Mouse (Mus musculus): ENCODE data around the gene Wdr78. TPM values are rescaled to one million over a fixed set of nuclear protein-coding genes. Genes with fewer than 3 reads are reported as not detected.

Gene Wdr78
- polyA plus RNA-seq, 1 experiment from 2014 or later: 4.6 TPM

DNA sequence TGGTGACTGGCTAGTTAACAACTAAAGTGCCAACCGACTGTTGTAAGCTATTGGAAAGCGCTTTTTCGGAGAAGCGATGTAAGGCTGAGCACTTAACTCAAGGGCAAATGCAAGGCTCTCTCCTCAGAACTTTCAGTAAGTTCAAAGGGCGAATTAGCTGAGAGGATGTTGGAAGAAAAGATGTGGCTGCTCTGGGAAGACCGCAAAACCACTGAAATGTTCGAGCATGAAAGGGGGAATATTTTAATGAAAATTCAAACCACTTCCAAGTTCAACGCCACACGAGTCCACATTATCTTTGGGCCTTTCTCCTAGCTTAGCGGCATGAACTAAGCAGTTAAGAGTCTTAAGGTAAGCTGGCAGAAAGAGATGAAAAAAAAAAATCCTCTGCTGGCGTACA, 953 bp downstream of the Wdr78 start:
- DNase-seq (ENCODE audit: low spot score): no peak
- no peaks in the 10 kb centered on the region for H3K9me3 ChIP-seq
- 17% methylated on average over 11 of the region's 11 CpGs for WGBS
- H3K4me1 ChIP-seq (replicated peaks): peaks cover 33% of the 10 kb centered on the region
- H3K4me3 ChIP-seq: peak overlapping the region; percentile 86
- peak overlapping the region; percentile 99 for H3K27ac ChIP-seq
- H3K36me3 ChIP-seq: peaks cover 31% of the 10 kb centered on the region
- H3K27me3 ChIP-seq (ENCODE audit: insufficient read depth, poor library complexity, severe bottlenecking): no peaks in the 10 kb centered on the region

- H3K36me3 ChIP-seq: peaks cover 36% of the 10 kb centered on the region
- H3K4me3 ChIP-seq: peak overlapping the region; percentile 86
- no peaks in the 10 kb centered on the region for H3K9me3 ChIP-seq
- peaks cover 33% of the 10 kb centered on the region for H3K4me1 ChIP-seq (replicated peaks)
- 78% methylated on average over 7 of the region's 7 CpGs for WGBS
- DNase-seq (ENCODE audit: low spot score): no peak
- no peak overlapping the region for H3K27ac ChIP-seq
- no peaks in the 10 kb centered on the region for H3K27me3 ChIP-seq (ENCODE audit: insufficient read depth, poor library complexity, severe bottlenecking)
Observed at GRCm38 (mm10) chr4:103112651-103113050, 1.7 kb downstream of the Wdr78 start.

DNA sequence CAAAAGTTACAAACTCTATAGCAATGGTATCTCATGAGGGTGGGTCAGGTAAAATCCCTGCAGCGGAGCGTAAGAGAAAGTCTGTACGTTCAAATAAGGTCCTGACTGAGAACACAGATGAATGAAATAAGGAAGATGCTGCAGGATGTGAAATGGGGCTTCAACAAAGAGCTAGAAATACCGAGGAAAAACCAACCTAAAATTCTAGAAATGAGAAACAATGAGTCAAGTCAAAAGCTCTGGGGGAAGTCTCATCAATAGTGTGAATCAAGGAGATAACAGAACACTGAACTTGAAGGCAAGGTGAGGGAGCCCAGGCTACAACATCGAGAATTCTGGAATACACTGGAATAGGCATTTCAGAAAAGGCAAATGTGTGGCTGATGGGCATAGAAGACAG, 15.8 kb downstream of the Wdr78 start:
- 93% methylated on average over 5 of the region's 5 CpGs for WGBS
- Histone ChIP-seq H3K36me3 (peaks cover 6% of the 10 kb centered on the region; the same call in 1 of the 2 replicates), H3K4me1 (replicated peaks) (no peaks in the 10 kb centered on the region), H3K9me3 (no peaks in the 10 kb centered on the region), H3K4me3 (no peak overlapping the region), H3K27me3 (ENCODE audit: insufficient read depth, poor library complexity, severe bottlenecking) (no peaks in the 10 kb centered on the region), H3K27ac (no peak overlapping the region)
- DNase-seq (ENCODE audit: low spot score): no peak

GRCm38 (mm10) chr4:103095921-103096320, 18.4 kb downstream of the Wdr78 start:
- Histone ChIP-seq H3K4me3 (no peak overlapping the region), H3K27me3 (ENCODE audit: insufficient read depth, poor library complexity, severe bottlenecking) (no peaks in the 10 kb centered on the region), H3K4me1 (replicated peaks) (no peaks in the 10 kb centered on the region), H3K9me3 (no peaks in the 10 kb centered on the region), H3K36me3 (no peaks in the 10 kb centered on the region), H3K27ac (no peak overlapping the region)
- WGBS: 88% methylated on average over 8 of the region's 8 CpGs
- no peak for DNase-seq (ENCODE audit: low spot score)

DNA sequence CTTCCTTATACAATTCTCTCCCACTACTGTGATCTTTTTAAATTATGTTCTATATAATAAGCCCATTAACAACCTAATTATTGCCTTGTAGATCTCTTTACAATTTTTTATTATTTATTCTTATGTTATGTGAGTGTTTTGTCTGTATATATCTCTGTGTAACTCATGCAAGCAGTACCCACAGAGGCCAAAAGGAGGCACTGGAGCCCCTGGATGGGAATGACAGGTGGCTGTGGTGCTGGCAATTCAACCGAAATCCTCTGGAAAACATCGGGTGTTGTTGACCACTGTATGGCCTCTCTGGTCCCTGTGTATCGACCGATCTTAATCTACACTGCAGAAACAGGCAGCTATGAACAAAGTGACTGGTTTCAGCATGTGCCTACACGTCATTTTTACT, 29.1 kb downstream of the Wdr78 start:
- no peak for DNase-seq (ENCODE audit: low spot score)
- no peaks in the 10 kb centered on the region for H3K4me1 ChIP-seq (replicated peaks)
- 91% methylated on average over 5 of the region's 5 CpGs for WGBS
- no peak overlapping the region for H3K4me3 ChIP-seq
- peaks cover 17% of the 10 kb centered on the region; the same call in 1 of the 2 replicates for H3K36me3 ChIP-seq
- no peaks in the 10 kb centered on the region for H3K27me3 ChIP-seq (ENCODE audit: insufficient read depth, poor library complexity, severe bottlenecking)
- H3K27ac ChIP-seq: no peak overlapping the region
- H3K9me3 ChIP-seq: no peaks in the 10 kb centered on the region

DNA sequence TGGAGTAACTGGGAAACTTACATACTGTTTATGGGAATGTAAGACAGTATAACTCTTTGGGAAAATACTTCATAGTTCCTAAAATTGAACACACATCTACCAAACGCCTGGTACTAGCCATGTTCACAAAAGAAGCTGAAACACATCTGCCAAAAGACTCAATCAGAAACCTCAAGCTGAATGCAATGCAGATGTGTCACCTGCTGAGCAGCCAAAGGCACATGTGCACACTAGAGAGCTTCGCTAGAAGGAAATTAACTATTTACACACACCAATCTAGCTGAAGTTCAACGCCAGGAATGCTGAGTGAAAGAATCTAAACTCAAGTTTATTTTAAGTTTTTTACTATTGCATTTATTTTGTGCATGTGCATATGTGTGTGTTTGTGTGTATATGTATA, 43.7 kb downstream of the Wdr78 start:
- Histone ChIP-seq H3K4me3 (no peak overlapping the region), H3K9me3 (no peaks in the 10 kb centered on the region), H3K36me3 (no peaks in the 10 kb centered on the region), H3K27ac (no peak overlapping the region), H3K27me3 (ENCODE audit: insufficient read depth, poor library complexity, severe bottlenecking) (no peaks in the 10 kb centered on the region), H3K4me1 (replicated peaks) (no peaks in the 10 kb centered on the region)
- DNase-seq (ENCODE audit: low spot score): no peak
- 75% methylated on average over 3 of the region's 3 CpGs for WGBS

DNA sequence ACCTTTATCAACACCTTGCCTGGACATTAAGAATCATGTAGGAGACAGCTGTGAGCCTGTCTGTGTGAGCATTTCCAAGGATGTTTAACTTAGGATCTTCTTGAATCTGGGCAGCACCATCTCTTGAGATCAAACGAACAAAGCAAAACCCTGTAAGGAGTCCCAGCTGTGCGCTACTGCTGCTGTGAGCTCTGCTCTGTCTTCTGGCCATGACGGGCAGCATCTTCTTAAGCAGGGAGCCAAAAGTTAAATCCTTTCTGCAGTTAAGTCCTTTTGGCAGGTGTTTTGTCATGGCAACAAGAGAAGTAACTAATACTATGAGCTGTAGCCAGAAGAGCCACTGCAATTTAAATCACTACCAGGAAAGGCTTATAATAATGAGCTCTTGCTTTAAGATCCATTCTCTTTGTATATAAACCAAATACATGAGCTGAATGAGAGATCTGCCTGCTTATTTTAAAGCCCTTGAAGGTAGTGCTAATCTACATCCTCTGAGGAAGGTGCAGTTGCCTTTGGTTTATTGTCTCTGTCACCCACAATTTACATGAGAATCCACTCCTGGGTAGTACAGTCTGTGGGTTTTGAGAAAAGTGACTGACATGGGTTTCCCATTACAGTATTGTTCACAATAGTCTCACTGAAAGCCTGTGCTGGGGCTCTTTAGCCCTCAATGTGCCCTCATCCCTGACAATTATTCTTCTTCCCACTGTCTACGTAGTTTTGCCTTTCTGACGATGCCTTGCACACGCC, 46.3 kb downstream of the Wdr78 start:
- H3K36me3 ChIP-seq: no peaks in the 10 kb centered on the region
- WGBS: 66% methylated on average over 6 of the region's 6 CpGs
- no peaks in the 10 kb centered on the region for H3K27me3 ChIP-seq (ENCODE audit: insufficient read depth, poor library complexity, severe bottlenecking)
- no peaks in the 10 kb centered on the region for H3K4me1 ChIP-seq (replicated peaks)
- DNase-seq (ENCODE audit: low spot score): no peak
- H3K27ac ChIP-seq: no peak overlapping the region
- no peaks in the 10 kb centered on the region for H3K9me3 ChIP-seq
- H3K4me3 ChIP-seq: no peak overlapping the region

- 83% methylated on average over 5 of the region's 5 CpGs for WGBS
- no peaks in the 10 kb centered on the region for H3K4me1 ChIP-seq (replicated peaks)
Observed at GRCm38 (mm10) chr4:103064976-103065375, 49.4 kb downstream of the Wdr78 start.

DNA sequence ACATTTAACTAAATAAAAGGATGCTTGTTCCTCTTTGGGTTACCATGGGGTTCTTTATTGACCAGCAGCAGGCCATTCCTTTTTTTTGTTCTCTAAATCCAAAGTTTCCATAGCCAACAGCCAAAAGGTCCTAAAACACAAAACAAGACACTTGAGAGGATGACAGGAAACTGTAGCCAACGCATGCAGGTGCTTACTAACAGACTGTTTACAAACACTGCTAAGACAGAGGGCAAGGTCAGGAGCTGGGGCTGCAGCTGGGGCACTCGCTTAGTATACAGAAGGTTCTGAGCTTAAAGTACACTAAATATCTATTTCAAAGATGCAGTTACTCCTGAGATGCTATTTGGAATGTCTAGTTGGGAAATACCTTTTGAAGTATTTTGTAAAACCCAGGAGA, 49.9 kb downstream of the Wdr78 start:
- Histone ChIP-seq H3K36me3 (peaks cover 2% of the 10 kb centered on the region; the same call in 1 of the 2 replicates), H3K9me3 (no peaks in the 10 kb centered on the region), H3K27me3 (ENCODE audit: insufficient read depth, poor library complexity, severe bottlenecking) (no peaks in the 10 kb centered on the region), H3K4me3 (no peak overlapping the region), H3K27ac (no peak overlapping the region), H3K4me1 (replicated peaks) (no peaks in the 10 kb centered on the region)
- no peak for DNase-seq (ENCODE audit: low spot score)
- 87% methylated on average over 2 of the region's 2 CpGs for WGBS

More at GRCm38 (mm10) chr4:103064976-103065375, 49.4 kb downstream of the Wdr78 start:
- H3K27ac ChIP-seq: no peak overlapping the region
- no peaks in the 10 kb centered on the region for H3K9me3 ChIP-seq
- no peaks in the 10 kb centered on the region for H3K36me3 ChIP-seq
- no peaks in the 10 kb centered on the region for H3K27me3 ChIP-seq (ENCODE audit: insufficient read depth, poor library complexity, severe bottlenecking)
- DNase-seq (ENCODE audit: low spot score): no peak
- H3K4me3 ChIP-seq: no peak overlapping the region

DNA sequence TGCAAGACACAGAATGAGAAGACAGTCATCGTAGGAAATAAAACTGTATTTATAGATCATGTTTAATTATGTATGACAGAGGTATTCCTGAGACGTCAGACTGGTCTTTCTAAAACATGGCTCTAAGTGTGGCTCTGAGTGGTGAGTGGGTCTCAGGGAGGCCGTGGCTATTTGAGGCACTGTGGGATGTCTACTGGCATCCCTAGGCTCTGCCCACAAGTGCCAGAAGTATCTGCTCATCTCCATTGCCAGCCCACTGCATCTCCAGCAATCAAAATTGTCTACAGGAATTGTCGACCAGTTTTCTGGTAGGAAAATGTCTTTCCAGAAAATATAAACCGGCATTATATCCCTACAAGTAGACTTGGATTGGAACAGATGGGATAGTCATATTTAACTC, 57.4 kb downstream of the Wdr78 start:
- no peaks in the 10 kb centered on the region for H3K9me3 ChIP-seq
- no peaks in the 10 kb centered on the region for H3K27me3 ChIP-seq (ENCODE audit: insufficient read depth, poor library complexity, severe bottlenecking)
- no peak overlapping the region for H3K4me3 ChIP-seq
- H3K36me3 ChIP-seq: peaks cover 21% of the 10 kb centered on the region
- 88% methylated on average over 5 of the region's 5 CpGs for WGBS
- H3K4me1 ChIP-seq (replicated peaks): no peaks in the 10 kb centered on the region
- no peak overlapping the region for H3K27ac ChIP-seq
- no peak for DNase-seq (ENCODE audit: low spot score)

DNA sequence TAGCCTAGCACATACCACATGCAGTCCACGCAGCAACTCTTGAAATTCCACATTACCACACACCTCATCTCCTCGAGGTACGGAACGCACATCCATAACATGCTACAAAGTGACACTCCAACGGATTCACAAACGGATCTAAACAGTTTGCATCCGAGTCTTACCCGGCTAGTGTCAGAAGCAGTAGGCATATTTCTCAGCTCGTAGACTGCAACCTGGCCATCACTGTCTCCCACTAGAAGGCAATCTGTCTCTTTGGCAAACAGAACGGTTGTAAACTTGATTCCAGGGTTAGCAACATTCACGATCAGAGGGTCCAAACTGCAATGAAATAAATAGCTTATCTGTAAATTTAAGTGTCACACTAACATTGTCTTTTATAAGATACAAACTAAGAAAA, 66.3 kb downstream of the Wdr78 start:
- no peak overlapping the region for H3K4me3 ChIP-seq
- DNase-seq (ENCODE audit: low spot score): no peak
- 91% methylated on average over 11 of the region's 11 CpGs for WGBS
- 0 out of 2 replicates have a peak, but pooled peaks cover 8% of the 10 kb centered on the region for H3K36me3 ChIP-seq
- no peaks in the 10 kb centered on the region for H3K27me3 ChIP-seq (ENCODE audit: insufficient read depth, poor library complexity, severe bottlenecking)
- H3K9me3 ChIP-seq: peaks cover 3% of the 10 kb centered on the region; the same call in 1 of the 2 replicates
- H3K27ac ChIP-seq: no peak overlapping the region
- no peaks in the 10 kb centered on the region for H3K4me1 ChIP-seq (replicated peaks)

- no peak for DNase-seq (ENCODE audit: low spot score)
- 93% methylated on average over 11 of the region's 11 CpGs for WGBS
- no peak overlapping the region for H3K4me3 ChIP-seq
Observed at GRCm38 (mm10) chr4:103042997-103043396, 71.4 kb downstream of the Wdr78 start.

GRCm38 (mm10) chr4:103039838-103040191, 74.5 kb downstream of the Wdr78 start:
- DNase-seq (ENCODE audit: low spot score): no peak
- WGBS: 78% methylated on average over 5 of the region's 5 CpGs

More at GRCm38 (mm10) chr4:103042997-103043396, 71.4 kb downstream of the Wdr78 start:
- H3K27me3 ChIP-seq (ENCODE audit: insufficient read depth, poor library complexity, severe bottlenecking): no peaks in the 10 kb centered on the region
- H3K9me3 ChIP-seq: no peaks in the 10 kb centered on the region
- no peak overlapping the region for H3K27ac ChIP-seq
- no peaks in the 10 kb centered on the region for H3K4me1 ChIP-seq (replicated peaks)
- peaks cover 13% of the 10 kb centered on the region; the same call in 1 of the 2 replicates for H3K36me3 ChIP-seq

More at GRCm38 (mm10) chr4:103039838-103040191, 74.5 kb downstream of the Wdr78 start:
- Histone ChIP-seq H3K27ac (no peak overlapping the region), H3K27me3 (ENCODE audit: insufficient read depth, poor library complexity, severe bottlenecking) (no peaks in the 10 kb centered on the region), H3K4me1 (replicated peaks) (no peaks in the 10 kb centered on the region), H3K36me3 (peaks cover 13% of the 10 kb centered on the region; the same call in 1 of the 2 replicates), H3K9me3 (no peaks in the 10 kb centered on the region), H3K4me3 (no peak overlapping the region)

Data from hindbrain, embryonic 10.5 days (tissue).